ENCODE assay signal across 9 mouse cellular contexts in genomic region chr12:117820859-117821221, GRCm38 (mm10). TPM values are rescaled to one million over a fixed set of nuclear protein-coding genes. Genes with fewer than 3 reads are reported as not detected.
DNase-seq lines count a peak whose midpoint lies in the region; ATAC-seq and TF ChIP-seq lines count a peak whose summit lies in the region.
"Had no signal": no experiment of that assay in that cellular context is flagged by ENCODE, and none has a peak within 500 bp of the region (broad histone marks: within the 10 kb centered on the region; RNA-seq: fewer than 3 reads in every experiment).

No protein-coding gene starts in this region.

- peak; percentile 69 for TF ChIP-seq CTCF in hindbrain, postnatal 0 days (IDR thresholded peaks at IDR 0.05; ENCODE audit: low read depth)
- peak; percentile 57 for TF ChIP-seq CTCF in midbrain, postnatal 0 days (IDR thresholded peaks at IDR 0.05)
- peak; percentile 62 for TF ChIP-seq CTCF in stomach, postnatal 0 days (IDR thresholded peaks at IDR 0.05; ENCODE audit: low read depth)

- no peak for ATAC-seq in hindbrain, postnatal 0 days
- ATAC-seq in hindbrain, embryonic 16.5 days, result no peak
- ATAC-seq in midbrain, postnatal 0 days (ENCODE audit: low FRiP score), result no peak
- no peak for ATAC-seq in midbrain, embryonic 13.5 days
- ATAC-seq in stomach, postnatal 0 days (ENCODE audit: low FRiP score, low TSS enrichment), result no peak

- DNase-seq in hindbrain, postnatal 0 days (ENCODE audit: low spot score), result peak; percentile 16
- no peak for DNase-seq in midbrain, postnatal 0 days (ENCODE audit: low spot score)
- peak; percentile 48 for DNase-seq in embryo, embryonic 10.5 days (ENCODE audit: low spot score)
- no peak for DNase-seq in stomach, postnatal 0 days (ENCODE audit: low spot score)
- no peak for DNase-seq in adrenal gland, adult 8-10 months
- DNase-seq in left cerebral cortex, postnatal 25 days (ENCODE audit: low spot score in 2 of 2), result no peak

- H3K27ac ChIP-seq in hindbrain, postnatal 0 days, result no peak overlapping the region
- no peak overlapping the region for H3K27ac ChIP-seq in hindbrain, embryonic 16.5 days (ENCODE audit: low read depth, low read length)
- no peak overlapping the region for H3K27ac ChIP-seq in midbrain, postnatal 0 days (ENCODE audit: low read depth, low read length)
- no peak overlapping the region for H3K27ac ChIP-seq in midbrain, embryonic 13.5 days
- no peak overlapping the region for H3K27ac ChIP-seq in stomach, postnatal 0 days (replicated peaks)
- H3K27ac ChIP-seq: hindbrain, embryonic 12.5 days had no signal

- H3K27me3 ChIP-seq in hindbrain, postnatal 0 days (ENCODE audit: insufficient read depth, low read length), result no peaks in the 10 kb centered on the region; the same call in 1 of the 2 replicates
- H3K27me3 ChIP-seq in hindbrain, embryonic 16.5 days (replicated peaks; ENCODE audit: control insufficient read depth, insufficient read depth, low read length), result no peaks in the 10 kb centered on the region; the same call in 1 of the 2 replicates
- H3K27me3 ChIP-seq in midbrain, postnatal 0 days (ENCODE audit: insufficient read depth, low read length), result peaks cover 6% of the 10 kb centered on the region; the same call in 1 of the 2 replicates
- peaks cover 37% of the 10 kb centered on the region for H3K27me3 ChIP-seq in midbrain, embryonic 13.5 days
- H3K27me3 ChIP-seq in stomach, postnatal 0 days (ENCODE audit: control insufficient read depth, insufficient read depth, low read length), result no peaks in the 10 kb centered on the region

- H3K4me1 ChIP-seq in hindbrain, postnatal 0 days (ENCODE audit: insufficient read depth, low read length), result no peaks in the 10 kb centered on the region
- H3K4me1 ChIP-seq in hindbrain, embryonic 16.5 days (ENCODE audit: control insufficient read depth, insufficient read depth, low read depth, low read length), result no peaks in the 10 kb centered on the region
- no peaks in the 10 kb centered on the region for H3K4me1 ChIP-seq in midbrain, postnatal 0 days (ENCODE audit: insufficient read depth, low read length)
- no peaks in the 10 kb centered on the region for H3K4me1 ChIP-seq in midbrain, embryonic 13.5 days (replicated peaks)
- no peaks in the 10 kb centered on the region for H3K4me1 ChIP-seq in stomach, postnatal 0 days (replicated peaks; ENCODE audit: control insufficient read depth, insufficient read depth)
- H3K4me1 ChIP-seq: hindbrain, embryonic 12.5 days had no signal

- H3K4me3 ChIP-seq in hindbrain, postnatal 0 days (ENCODE audit: low read length), result no peak overlapping the region
- H3K4me3 ChIP-seq in hindbrain, embryonic 16.5 days (ENCODE audit: low read length), result no peak overlapping the region
- no peak overlapping the region for H3K4me3 ChIP-seq in midbrain, postnatal 0 days (ENCODE audit: low read depth, low read length)
- no peak overlapping the region for H3K4me3 ChIP-seq in midbrain, embryonic 13.5 days (replicated peaks)
- H3K4me3 ChIP-seq in stomach, postnatal 0 days (ENCODE audit: low read depth, low read length), result no peak overlapping the region
- H3K4me3 ChIP-seq: hindbrain, embryonic 12.5 days had no signal

- H3K9ac ChIP-seq in hindbrain, postnatal 0 days (replicated peaks; ENCODE audit: low read length), result no peak overlapping the region
- no peak overlapping the region for H3K9ac ChIP-seq in hindbrain, embryonic 16.5 days (ENCODE audit: low read depth, low read length)
- no peak overlapping the region for H3K9ac ChIP-seq in midbrain, postnatal 0 days (replicated peaks; ENCODE audit: low read length, poor library complexity, severe bottlenecking)
- no peak overlapping the region for H3K9ac ChIP-seq in midbrain, embryonic 13.5 days (replicated peaks)
- no peak overlapping the region for H3K9ac ChIP-seq in stomach, postnatal 0 days (ENCODE audit: low read length)
- H3K9ac ChIP-seq: hindbrain, embryonic 12.5 days had no signal

- no peaks in the 10 kb centered on the region for H3K36me3 ChIP-seq in hindbrain, postnatal 0 days (ENCODE audit: insufficient read depth, low read length)
- H3K36me3 ChIP-seq in hindbrain, embryonic 16.5 days (ENCODE audit: control insufficient read depth, insufficient read depth, low read length), result no peaks in the 10 kb centered on the region
- H3K36me3 ChIP-seq in midbrain, postnatal 0 days (ENCODE audit: insufficient read depth, low read length), result no peaks in the 10 kb centered on the region
- H3K36me3 ChIP-seq in midbrain, embryonic 13.5 days, result no peaks in the 10 kb centered on the region
- no peaks in the 10 kb centered on the region for H3K36me3 ChIP-seq in stomach, postnatal 0 days (ENCODE audit: control insufficient read depth, insufficient read depth, low read length)
- H3K36me3 ChIP-seq: hindbrain, embryonic 12.5 days had no signal

- H3K9me3 ChIP-seq in hindbrain, postnatal 0 days (ENCODE audit: low read length), result no peaks in the 10 kb centered on the region
- H3K9me3 ChIP-seq in hindbrain, embryonic 16.5 days (ENCODE audit: control insufficient read depth, low read length), result no peaks in the 10 kb centered on the region
- H3K9me3 ChIP-seq in midbrain, postnatal 0 days (ENCODE audit: low read length), result no peaks in the 10 kb centered on the region
- H3K9me3 ChIP-seq in midbrain, embryonic 13.5 days, result no peaks in the 10 kb centered on the region
- H3K9me3 ChIP-seq in stomach, postnatal 0 days (ENCODE audit: control insufficient read depth, low read length), result no peaks in the 10 kb centered on the region
- H3K9me3 ChIP-seq: hindbrain, embryonic 12.5 days had no signal

- intact Hi-C loops in left cerebral cortex, postnatal 25 days (cut with DNase I), result loop anchor here (1.0 to 5.0 kb wide), 3 partner anchors 32 to 1034 kb away; no protein-coding TSS in a partner anchor

- no peak for TF ChIP-seq EP300 in stomach, postnatal 0 days (optimal IDR thresholded peaks at IDR 0.05)

- no peak overlapping the region for H3K4me2 ChIP-seq in hindbrain, postnatal 0 days (ENCODE audit: low read depth, low read length)
- H3K4me2 ChIP-seq in hindbrain, embryonic 16.5 days (ENCODE audit: low read length), result no peak overlapping the region
- H3K4me2 ChIP-seq in midbrain, postnatal 0 days (ENCODE audit: low read depth, low read length, poor library complexity, severe bottlenecking), result no peak overlapping the region
- no peak overlapping the region for H3K4me2 ChIP-seq in midbrain, embryonic 13.5 days (replicated peaks)
- no peak overlapping the region for H3K4me2 ChIP-seq in stomach, postnatal 0 days (replicated peaks; ENCODE audit: low read depth)
- H3K4me2 ChIP-seq: hindbrain, embryonic 12.5 days had no signal

RNA-seq across cellular contexts. Expression of gene Cdca7l, which starts 16.8 kb away (rescaled TPM):
- total RNA-seq in hindbrain, postnatal 0 days (2014; rRNA removed), result 4.4 and 4.6 TPM in 2 replicates
- polyA plus RNA-seq in hindbrain, postnatal 0 days (2015; fragmentation: Nextera tagmentation; extraction: Ambion mirVana), result 5.5 and 5.9 TPM in 2 replicates
- polyA plus RNA-seq in hindbrain, embryonic 16.5 days (2015; fragmentation: Nextera tagmentation; extraction: Ambion mirVana), result 5.3 and 7.3 TPM in 2 replicates
- total RNA-seq in midbrain, postnatal 0 days (2014; rRNA removed), result 1.3 and 2.5 TPM in 2 replicates
- polyA plus RNA-seq in midbrain, postnatal 0 days (2015; fragmentation: Nextera tagmentation; extraction: Ambion mirVana), result 1.8 and 2.2 TPM in 2 replicates
- 8.6 and 9.7 TPM in 2 replicates for polyA plus RNA-seq in midbrain, embryonic 13.5 days (2015; fragmentation: Nextera tagmentation; extraction: Ambion mirVana)
- polyA plus RNA-seq in stomach, postnatal 0 days (2015; fragmentation: Nextera tagmentation; extraction: Ambion mirVana), result 15.1 and 15.7 TPM in 2 replicates
- 1 to 10 TPM; 1.2 to 2.5 (median 1.4) TPM for total RNA-seq in adrenal gland, adult 8-10 months (2022)
- under 1 TPM; 0.53 to 0.94 TPM for total RNA-seq in left cerebral cortex, postnatal 25 days (2021)

Comparison
In these comparisons a context has a peak if more than half of its experiments do, and no peak if none do; other contexts are left out.
1. DNase-seq: peak in hindbrain, postnatal 0 days (single experiment) and embryo, embryonic 10.5 days (single experiment); none in midbrain, postnatal 0 days (single experiment), stomach, postnatal 0 days (single experiment), adrenal gland, adult 8-10 months (single experiment) and left cerebral cortex, postnatal 25 days (0 of 2).
2. Peak in every context shown above with its lines, with median percentiles within 50 percentile points of each other: CTCF ChIP-seq.